Mouse (Mus musculus): ENCODE measurements around the gene Mrpl1.

- TF ChIP-seq POLR2A (IDR thresholded peaks at IDR 0.05; ENCODE audit: insufficient read depth, low read depth, low read length) (no peak), CTCF (IDR thresholded peaks at IDR 0.05; ENCODE audit: insufficient read depth, low read depth, low read length) (no peak)
Measured at GRCm38 (mm10) chr5:96200269-96200668, 9.0 kb upstream of the Mrpl1 start.

Measured in olfactory bulb, adult 2 months (tissue).